Comparison of ENCODE assay signal across 26 mouse cellular contexts in the genomic region with DNA sequence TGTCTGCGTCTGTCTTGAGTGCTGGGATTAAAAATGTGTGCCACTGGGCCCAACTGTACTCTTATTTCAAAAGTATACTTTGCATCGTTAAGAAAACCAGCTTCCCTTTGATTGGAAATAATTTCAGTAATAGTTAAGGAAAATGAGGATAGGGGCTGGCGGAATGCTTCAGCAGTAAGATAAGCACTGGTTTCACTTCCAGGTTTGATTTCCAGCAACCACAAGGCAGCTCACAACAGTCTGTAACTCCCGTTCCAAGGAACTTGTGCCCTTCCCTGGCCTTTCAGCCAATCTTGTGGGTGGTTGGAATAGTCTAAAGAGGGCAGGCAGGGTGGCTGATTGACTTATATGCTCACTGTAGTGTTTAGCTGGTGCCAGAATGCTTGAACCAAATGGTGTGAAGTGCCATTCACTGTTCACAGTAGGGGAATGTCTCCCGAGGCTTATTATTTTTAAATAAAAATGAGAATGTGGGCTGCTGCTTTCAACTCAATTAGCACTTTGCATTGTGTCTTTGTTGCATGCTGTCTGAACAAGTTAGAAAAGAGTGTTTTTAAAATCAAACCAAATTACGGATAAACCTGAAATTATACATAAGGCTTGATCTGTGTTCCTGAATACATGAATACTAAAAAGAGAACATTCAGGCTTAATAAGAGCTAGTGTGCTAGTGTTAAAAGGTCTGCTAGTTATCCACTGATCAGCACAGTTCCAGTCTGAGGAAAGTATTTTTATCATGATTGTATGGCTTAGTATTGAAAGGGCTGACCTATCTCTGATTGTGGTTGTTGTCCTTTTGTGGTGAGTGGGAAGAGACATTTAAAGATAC.
DNase-seq lines count a peak whose midpoint lies in the region; ATAC-seq and TF ChIP-seq lines count a peak whose summit lies in the region.
"Had no signal": no experiment of that assay in that cellular context is flagged by ENCODE, and none has a peak within 500 bp of the region (broad histone marks: within the 10 kb centered on the region; RNA-seq: fewer than 3 reads in every experiment).

No protein-coding gene starts in this region.

- ATAC-seq in midbrain, embryonic 13.5 days = peak; percentile 83
- ATAC-seq in forebrain, embryonic 13.5 days = peak; percentile 97
- peak; percentile 82 for ATAC-seq in granulocyte monocyte progenitor cell, adult 5-6 weeks (replicated peaks; ENCODE audit: poor library complexity, severe bottlenecking)
- ATAC-seq in midbrain, postnatal 0 days (ENCODE audit: low FRiP score) = no peak
- ATAC-seq: hindbrain, postnatal 0 days; intestine, embryonic 16.5 days; lung, postnatal 0 days had no signal

- H3K4me3 ChIP-seq in midbrain, embryonic 13.5 days (replicated peaks) = no peak overlapping the region
- H3K4me3 ChIP-seq in midbrain, embryonic 10.5 days = no peak overlapping the region
- no peak overlapping the region for H3K4me3 ChIP-seq in forebrain, embryonic 13.5 days
- no peak overlapping the region for H3K4me3 ChIP-seq in midbrain, postnatal 0 days (ENCODE audit: low read depth, low read length)
- H3K4me3 ChIP-seq: embryonic facial prominence, embryonic 10.5 days; heart, adult 2 months; heart, embryonic 13.5 days; kidney, embryonic 15.5 days; left cerebral cortex, adult 2 months; limb, embryonic 10.5 days had no signal

- no peak overlapping the region for H3K4me2 ChIP-seq in midbrain, embryonic 13.5 days (replicated peaks)
- H3K4me2 ChIP-seq in forebrain, embryonic 13.5 days = no peak overlapping the region
- H3K4me2 ChIP-seq in midbrain, postnatal 0 days (ENCODE audit: low read depth, low read length, poor library complexity, severe bottlenecking) = no peak overlapping the region
- H3K4me2 ChIP-seq: heart, embryonic 13.5 days; kidney, embryonic 15.5 days had no signal

- H3K27ac ChIP-seq in midbrain, embryonic 13.5 days = no peak overlapping the region
- H3K27ac ChIP-seq in midbrain, embryonic 10.5 days (replicated peaks) = no peak overlapping the region
- no peak overlapping the region for H3K27ac ChIP-seq in forebrain, embryonic 13.5 days
- no peak overlapping the region for H3K27ac ChIP-seq in midbrain, postnatal 0 days (ENCODE audit: low read depth, low read length)
- H3K27ac ChIP-seq: embryonic facial prominence, embryonic 10.5 days; heart, adult 2 months; heart, embryonic 13.5 days; hindbrain, postnatal 0 days; kidney, embryonic 15.5 days; left cerebral cortex, adult 2 months; limb, embryonic 10.5 days; macrophage; stomach, postnatal 0 days had no signal

- H3K27me3 ChIP-seq in midbrain, embryonic 13.5 days = no peaks in the 10 kb centered on the region
- no peaks in the 10 kb centered on the region for H3K27me3 ChIP-seq in midbrain, embryonic 10.5 days (ENCODE audit: low read depth, poor library complexity, severe bottlenecking)
- 0 out of 2 replicates have a peak, but pooled peaks cover 3% of the 10 kb centered on the region for H3K27me3 ChIP-seq in forebrain, embryonic 13.5 days
- no peaks in the 10 kb centered on the region for H3K27me3 ChIP-seq in midbrain, postnatal 0 days (ENCODE audit: insufficient read depth, low read length)
- H3K27me3 ChIP-seq: heart, embryonic 13.5 days; kidney, embryonic 15.5 days had no signal

- WGBS in midbrain, embryonic 13.5 days = 57% methylated on average over 6 of the region's 6 CpGs
- 77% methylated on average over 6 of the region's 6 CpGs for WGBS in midbrain, embryonic 10.5 days
- WGBS in forebrain, embryonic 13.5 days = 41% methylated on average over 6 of the region's 6 CpGs
- 58% methylated on average over 6 of the region's 6 CpGs for WGBS in midbrain, postnatal 0 days

- H3K9ac ChIP-seq in midbrain, embryonic 13.5 days (replicated peaks) = no peak overlapping the region
- no peak overlapping the region for H3K9ac ChIP-seq in forebrain, embryonic 13.5 days
- H3K9ac ChIP-seq in midbrain, postnatal 0 days (replicated peaks; ENCODE audit: low read length, poor library complexity, severe bottlenecking) = no peak overlapping the region
- H3K9ac ChIP-seq: heart, embryonic 13.5 days; kidney, embryonic 15.5 days had no signal

- H3K36me3 ChIP-seq in midbrain, embryonic 13.5 days = no peaks in the 10 kb centered on the region
- H3K36me3 ChIP-seq in midbrain, embryonic 10.5 days = no peaks in the 10 kb centered on the region
- no peaks in the 10 kb centered on the region for H3K36me3 ChIP-seq in forebrain, embryonic 13.5 days (ENCODE audit: poor library complexity, severe bottlenecking)
- H3K36me3 ChIP-seq in midbrain, postnatal 0 days (ENCODE audit: insufficient read depth, low read length) = no peaks in the 10 kb centered on the region
- H3K36me3 ChIP-seq: embryonic facial prominence, embryonic 10.5 days; heart, embryonic 13.5 days; kidney, embryonic 15.5 days; limb, embryonic 10.5 days had no signal

- TF ChIP-seq CTCF in midbrain, postnatal 0 days (IDR thresholded peaks at IDR 0.05) = no peak

- intact Hi-C loops in left cerebral cortex, postnatal 25 days (cut with DNase I) = no loop called here

- 0 out of 2 replicates have a peak, but pooled peaks cover 3% of the 10 kb centered on the region for H3K4me1 ChIP-seq in midbrain, embryonic 13.5 days (replicated peaks)
- H3K4me1 ChIP-seq in midbrain, embryonic 10.5 days = no peaks in the 10 kb centered on the region
- H3K4me1 ChIP-seq in forebrain, embryonic 13.5 days = peaks cover 4% of the 10 kb centered on the region
- H3K4me1 ChIP-seq in midbrain, postnatal 0 days (ENCODE audit: insufficient read depth, low read length) = no peaks in the 10 kb centered on the region
- H3K4me1 ChIP-seq: embryonic facial prominence, embryonic 10.5 days; heart, embryonic 13.5 days; kidney, embryonic 15.5 days; limb, embryonic 10.5 days had no signal

- no peaks in the 10 kb centered on the region for H3K9me3 ChIP-seq in midbrain, embryonic 13.5 days
- H3K9me3 ChIP-seq in midbrain, embryonic 10.5 days (replicated peaks) = no peaks in the 10 kb centered on the region
- no peaks in the 10 kb centered on the region for H3K9me3 ChIP-seq in forebrain, embryonic 13.5 days (replicated peaks)
- H3K9me3 ChIP-seq in midbrain, postnatal 0 days (ENCODE audit: low read length) = no peaks in the 10 kb centered on the region
- H3K9me3 ChIP-seq: embryonic facial prominence, embryonic 10.5 days; heart, embryonic 13.5 days; kidney, embryonic 15.5 days; limb, embryonic 10.5 days had no signal

- no peak for DNase-seq in midbrain, embryonic 10.5 days (ENCODE audit: low spot score)
- peak; percentile 6 for DNase-seq in midbrain, postnatal 0 days (ENCODE audit: low spot score)
- DNase-seq in adrenal gland, postnatal 36 days = no peak
- DNase-seq in left cerebral cortex, postnatal 25 days (ENCODE audit: low spot score in 2 of 2) = no peak
- DNase-seq: adrenal gland, adult 2 months; cerebellum, adult 11 months; cerebellum, adult 9-11 months; gastrocnemius, postnatal 14 days; heart, adult 2 months; heart, postnatal 14 days; kidney, postnatal 36 days; liver; thymus, adult 2 months had no signal
